Mouse (Mus musculus): ENCODE data around the gene Tmem126b.

Tmem126b gene

DNA sequence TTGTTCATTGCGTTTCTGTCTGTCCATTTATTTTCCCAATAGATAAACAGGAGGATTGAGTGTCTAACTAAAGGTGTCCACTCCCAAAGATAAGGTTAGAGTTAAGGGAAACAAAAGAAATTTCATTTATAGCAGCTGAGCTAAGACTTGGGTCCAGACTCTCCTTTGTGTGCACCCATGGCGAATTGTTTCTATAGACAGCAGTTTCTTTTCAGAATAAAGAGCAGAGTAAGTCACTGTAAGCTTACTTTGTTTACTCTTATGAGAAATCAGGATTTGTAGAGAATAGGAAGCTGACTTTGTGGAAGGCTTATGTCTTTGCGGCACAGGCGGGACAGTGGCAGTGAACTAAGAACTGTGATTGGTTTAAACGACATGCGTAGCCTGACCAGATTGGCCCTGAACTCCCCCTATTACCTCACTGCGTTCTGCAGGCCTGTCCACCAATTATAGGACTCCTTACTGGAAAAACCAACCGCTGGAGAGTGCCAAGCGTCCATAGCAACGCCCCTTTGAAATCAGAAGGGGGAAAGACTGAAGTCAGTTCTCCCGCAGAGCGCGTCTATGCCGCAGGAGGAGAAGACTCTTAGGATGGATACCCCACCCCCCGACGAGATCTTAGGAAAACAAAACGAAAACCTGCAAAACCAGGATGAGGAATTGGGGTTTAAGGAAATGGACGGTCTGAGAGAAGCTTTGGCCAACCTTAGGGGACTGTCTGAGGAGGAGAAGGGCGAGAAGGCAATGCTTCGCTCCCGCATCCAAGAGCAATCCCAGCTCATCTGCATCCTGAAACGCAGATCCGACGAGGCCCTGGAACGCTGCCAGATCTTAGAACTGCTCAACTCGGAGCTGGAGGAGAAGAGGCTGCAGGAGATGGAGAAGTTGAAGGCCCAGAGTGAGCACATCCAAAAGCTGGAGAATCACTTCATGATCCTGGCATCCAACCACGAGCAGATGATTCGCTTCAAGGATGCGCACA is 49.5 kb downstream of the Tmem126b start, which contains the start of gene Ccdc89:
Gene Ccdc89, plus strand, starts transcription at position 558 of the 982 bp plus-strand sequence.
- DNase-seq (ENCODE audit: low read depth in 2 of 2, low spot score in 2 of 2), result no peak
